Mouse (Mus musculus) forebrain, postnatal 0 days (tissue): ENCODE measurements around the gene Bpi. TPM values are rescaled to one million over a fixed set of nuclear protein-coding genes. Genes with fewer than 3 reads are reported as not detected.

Experiments
- ATAC-seq: fragments of 200-750 bp; cut with Nextera tagmentation; 2 replicates; pipeline ENCODE4 v1.8.0; 2017; ENCODE audit warnings: mild to moderate bottlenecking, moderate library complexity
- DNase-seq: peaks from one replicate; pipeline ENCODE4 v3.0.0-alpha.2; 2015
- H3K27ac ChIP-seq: fragments of 300-500 bp; sonication (generic); 2 replicates; pipeline ENCODE4 v1.5.1; 2014; ENCODE audit warnings: low read depth, mild to moderate bottlenecking, antibody characterized with exemption, low read length, moderate library complexity, mixed read lengths
- H3K27me3 ChIP-seq: fragments of 300-500 bp; sonication (generic); 2 replicates; pipeline ENCODE4 v1.6.1; 2014; ENCODE audit warnings: mild to moderate bottlenecking, low read length, mixed read lengths; ENCODE audit not compliant: insufficient read depth
- H3K36me3 ChIP-seq: fragments of 300-500 bp; sonication (generic); 2 replicates; pipeline ENCODE4 v1.6.1; 2014; ENCODE audit warnings: mild to moderate bottlenecking, moderate library complexity; ENCODE audit not compliant: insufficient read depth
- H3K4me1 ChIP-seq: fragments of 300-500 bp; sonication (generic); 2 replicates; pipeline ENCODE4 v1.6.1; 2014; ENCODE audit warnings: antibody characterized with exemption; ENCODE audit not compliant: insufficient read depth
- H3K4me2 ChIP-seq: fragments of 300-500 bp; sonication (generic); 2 replicates; pipeline ENCODE4 v1.6.1; 2014; ENCODE audit warnings: low read depth, mild to moderate bottlenecking, moderate library complexity
- H3K4me3 ChIP-seq: fragments of 300-500 bp; sonication (generic); 2 replicates; pipeline ENCODE4 v1.5.1; 2014; ENCODE audit warnings: low read depth, low read length, mixed read lengths
- H3K9ac ChIP-seq: fragments of 300-500 bp; sonication (generic); 2 replicates; pipeline ENCODE4 v1.6.1; 2014; ENCODE audit warnings: mild to moderate bottlenecking
- H3K9me3 ChIP-seq: fragments of 300-500 bp; sonication (generic); 2 replicates; pipeline ENCODE4 v1.6.1; 2016; ENCODE audit warnings: low read length
- CTCF ChIP-seq: sonication (generic); IDR thresholded peaks from 2 replicates; pipeline ENCODE4 v1.5.1; 2016; ENCODE audit warnings: antibody characterized with exemption, control low read depth, low read depth
- WGBS: fragments of 180-500 bp; shearing (Covaris S2); extraction: QIAGEN DNeasy Blood & Tissue Kit; methylation state at CpG from one replicate; pipeline ENCODE4 v1.1.7; 2014; 5-methylcytosine and 5-hydroxymethylcytosine counted together
- polyA plus RNA-seq: library from polyadenylated mRNA; unstranded; fragments of >200 nt; fragmentation: Nextera tagmentation; extraction: Ambion mirVana; gene quantifications from 2 replicates; pipeline ENCODE4 v1.2.1, GENCODE M21; 2015
- total RNA-seq: library from RNA; depleted of rRNA; stranded (reverse); fragments of >200 nt; gene quantifications from 2 replicates; pipeline ENCODE4 v1.2.3, GENCODE M21; 2014

Bpi gene
- total and polyA plus RNA-seq, 2 experiments from 2014 or later: not detected

- no peak overlapping the region for H3K9ac ChIP-seq
- no peaks in the 10 kb centered on the region for H3K36me3 ChIP-seq
- H3K9me3 ChIP-seq: no peaks in the 10 kb centered on the region
- no peak for TF ChIP-seq CTCF
- H3K4me3 ChIP-seq: no peak overlapping the region
- WGBS: 59% methylated on average over 6 of the region's 6 CpGs
- no peak overlapping the region for H3K4me2 ChIP-seq
- H3K4me1 ChIP-seq: no peaks in the 10 kb centered on the region
- H3K27ac ChIP-seq: no peak overlapping the region
- ATAC-seq (no peak), DNase-seq (no peak)
- H3K27me3 ChIP-seq: no peaks in the 10 kb centered on the region
These were observed 27.8 kb downstream of the Bpi start for GRCm38 (mm10) chr2:158285655-158286054.

- Histone ChIP-seq H3K9me3 (no peaks in the 10 kb centered on the region), H3K36me3 (no peaks in the 10 kb centered on the region), H3K27me3 (no peaks in the 10 kb centered on the region), H3K4me2 (no peak overlapping the region), H3K4me3 (no peak overlapping the region), H3K27ac (no peak overlapping the region), H3K4me1 (no peaks in the 10 kb centered on the region), H3K9ac (no peak overlapping the region)
- DNase-seq (peak; percentile 14), ATAC-seq (peak; percentile 66)
- 53% methylated on average over 9 of the region's 9 CpGs for WGBS
- no peak for TF ChIP-seq CTCF
These were observed 37.8 kb downstream of the Bpi start for GRCm38 (mm10) chr2:158295700-158296099.

GRCm38 (mm10) chr2:158299203-158299602 is 41.3 kb downstream of the Bpi start:
- Histone ChIP-seq H3K27me3 (no peaks in the 10 kb centered on the region), H3K9me3 (no peaks in the 10 kb centered on the region), H3K36me3 (no peaks in the 10 kb centered on the region), H3K4me2 (no peak overlapping the region), H3K27ac (no peak overlapping the region), H3K4me3 (no peak overlapping the region), H3K4me1 (no peaks in the 10 kb centered on the region), H3K9ac (no peak overlapping the region)
- ATAC-seq: no peak
- DNase-seq: no peak
- TF ChIP-seq CTCF: no peak
- WGBS: 46% methylated on average over 3 of the region's 3 CpGs

- H3K9ac ChIP-seq: no peak overlapping the region
- H3K4me2 ChIP-seq: no peak overlapping the region
- no peak for TF ChIP-seq CTCF
- no peaks in the 10 kb centered on the region for H3K27me3 ChIP-seq
- no peaks in the 10 kb centered on the region for H3K36me3 ChIP-seq
- ATAC-seq (no peak; the same call in 1 of the 2 replicates), DNase-seq (peak; percentile 55)
- no peak overlapping the region for H3K27ac ChIP-seq
- no peaks in the 10 kb centered on the region for H3K9me3 ChIP-seq
- 33% methylated on average over 4 of the region's 4 CpGs for WGBS
- no peak overlapping the region for H3K4me3 ChIP-seq
- H3K4me1 ChIP-seq: no peaks in the 10 kb centered on the region
These were observed 41.8 kb downstream of the Bpi start for GRCm38 (mm10) chr2:158299731-158300130.

GRCm38 (mm10) chr2:158302807-158303206 is 44.9 kb downstream of the Bpi start:
- ATAC-seq: no peak
- H3K4me2 ChIP-seq: no peak overlapping the region
- no peak for TF ChIP-seq CTCF
- no peak overlapping the region for H3K4me3 ChIP-seq
- no peak for DNase-seq
- no peak overlapping the region for H3K9ac ChIP-seq
- no peak overlapping the region for H3K27ac ChIP-seq
- no peaks in the 10 kb centered on the region for H3K27me3 ChIP-seq
- H3K36me3 ChIP-seq: no peaks in the 10 kb centered on the region
- H3K4me1 ChIP-seq: no peaks in the 10 kb centered on the region
- WGBS: 86% methylated on average over 3 of the region's 3 CpGs
- H3K9me3 ChIP-seq: no peaks in the 10 kb centered on the region

- no peaks in the 10 kb centered on the region for H3K36me3 ChIP-seq
- 55% methylated on average over 13 of the region's 13 CpGs for WGBS
- no peaks in the 10 kb centered on the region for H3K9me3 ChIP-seq
- no peak within 1 kb of the TSS for H3K9ac ChIP-seq
- TF ChIP-seq CTCF: no peak
- no peaks in the 10 kb centered on the region for H3K4me1 ChIP-seq
- DNase-seq (no peak), ATAC-seq (no peak)
- no peak within 1 kb of the TSS for H3K27ac ChIP-seq
- no peak within 1 kb of the TSS for H3K4me3 ChIP-seq
- H3K4me2 ChIP-seq: no peak within 1 kb of the TSS
- H3K27me3 ChIP-seq: no peaks in the 10 kb centered on the region
These were observed 48.2 kb downstream of the Bpi start, which contains the start of gene Lbp for GRCm38 (mm10) chr2:158305948-158306695. Lbp (plus strand) TSS chr2:158306493.

GRCm38 (mm10) chr2:158306696-158307049 is 48.8 kb downstream of the Bpi start:
- TF ChIP-seq CTCF: no peak
- Histone ChIP-seq H3K4me3 (no peak overlapping the region), H3K9ac (no peak overlapping the region), H3K27ac (no peak overlapping the region), H3K9me3 (no peaks in the 10 kb centered on the region), H3K4me1 (no peaks in the 10 kb centered on the region), H3K4me2 (no peak overlapping the region), H3K36me3 (no peaks in the 10 kb centered on the region), H3K27me3 (no peaks in the 10 kb centered on the region)
- WGBS: 40% methylated on average over 6 of the region's 6 CpGs
- ATAC-seq: no peak
- DNase-seq: no peak
